Mouse (Mus musculus) testis, postnatal 10 days (tissue): Measurements from ENCODE around the gene Rasl11a.
A peak's percentile ranks its signal among the peaks of the same experiment; 100 is the strongest.
"Not testable (repeated sequence)": the region's sequence is repeated elsewhere in the genome, so short reads cannot be mapped to it uniquely, and the experiment has no call there.

Experiments used
- DNase-seq: peaks from one replicate; pipeline ENCODE4 v3.0.0; 2021; ENCODE audit warnings: low spot score

Rasl11a gene

DNA sequence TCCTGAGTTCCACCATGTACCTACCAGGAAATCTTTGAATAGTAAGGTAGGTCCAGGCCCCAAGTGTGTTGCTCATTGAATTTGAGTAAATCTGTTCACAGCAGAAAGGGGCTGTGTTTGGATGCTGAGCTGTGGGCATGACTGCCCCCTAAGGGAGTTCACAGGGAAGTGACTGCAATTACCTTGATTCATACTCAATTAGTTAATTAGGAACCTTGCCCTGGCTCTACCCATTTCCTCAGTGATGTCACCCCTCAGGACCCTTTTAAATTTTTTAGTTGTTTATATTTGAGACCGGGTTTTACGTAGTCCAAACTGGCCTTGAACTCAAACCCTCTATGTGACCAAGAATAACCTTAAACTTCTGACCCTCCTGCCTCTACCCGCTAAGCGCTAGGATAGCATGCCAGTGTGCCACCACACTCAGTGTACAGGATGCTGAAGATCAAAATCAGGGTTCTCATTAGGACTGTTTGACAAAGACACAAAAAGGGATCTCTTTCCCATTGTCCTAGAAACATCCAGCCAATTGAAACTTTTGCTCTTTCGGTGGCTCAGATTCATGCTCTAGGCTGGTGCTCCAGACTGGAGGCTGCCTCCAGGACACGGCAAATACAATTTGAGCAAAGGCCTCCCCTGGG lies 450 bp upstream of the Rasl11a start:
- no peak for DNase-seq

DNA sequence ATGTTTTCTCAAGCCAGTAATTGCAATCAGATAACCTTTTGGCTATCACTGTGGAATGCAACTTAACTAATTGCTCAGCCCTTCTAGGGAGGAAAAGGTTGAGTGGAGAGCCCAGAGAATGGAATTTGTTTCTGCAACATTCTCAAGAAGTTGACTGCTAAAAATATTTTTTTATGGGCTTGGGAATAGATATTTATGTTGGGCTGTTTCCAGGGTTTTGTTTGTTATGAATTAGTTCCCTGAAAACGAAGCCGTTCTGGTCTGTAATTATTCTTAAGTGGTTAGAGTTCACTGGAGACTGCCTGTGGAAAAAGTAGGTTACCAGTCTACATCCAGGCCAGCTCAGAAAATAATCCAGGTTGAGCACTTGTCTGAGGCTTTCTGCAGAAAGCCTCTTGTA lies 1.6 kb downstream of the Rasl11a start:
- no peak for DNase-seq

DNA sequence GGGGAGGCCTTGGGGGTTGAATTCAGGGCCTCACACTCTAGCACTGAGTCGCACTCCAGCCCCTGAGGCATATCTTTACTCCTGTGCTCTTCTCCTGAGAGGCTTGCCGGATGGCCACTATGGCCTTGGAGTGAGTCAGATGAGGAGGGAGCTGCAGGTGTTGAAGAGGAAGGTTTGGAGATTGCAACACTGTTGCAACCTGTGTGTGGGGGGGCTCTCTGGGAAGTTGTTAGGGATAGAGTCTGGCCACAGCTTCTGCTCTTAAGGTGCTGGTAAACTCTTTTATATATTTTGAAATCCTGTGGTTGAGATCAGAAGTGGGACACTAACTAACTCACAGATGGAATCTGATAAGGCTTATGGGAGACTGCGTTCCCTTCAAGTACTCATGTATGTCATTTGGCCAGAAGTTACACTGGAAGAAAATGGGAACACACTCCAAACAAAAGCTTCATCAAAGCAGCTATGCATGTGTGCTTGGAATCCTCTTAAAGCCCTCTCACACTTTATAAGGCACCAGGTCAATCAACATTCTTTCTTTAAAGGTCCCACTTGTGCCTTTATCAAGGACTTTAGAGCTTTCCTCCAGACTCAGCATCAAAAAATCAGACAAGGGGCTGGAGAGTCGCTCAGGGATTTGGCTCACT lies 4.2 kb downstream of the Rasl11a start:
- DNase-seq, result no peak

DNA sequence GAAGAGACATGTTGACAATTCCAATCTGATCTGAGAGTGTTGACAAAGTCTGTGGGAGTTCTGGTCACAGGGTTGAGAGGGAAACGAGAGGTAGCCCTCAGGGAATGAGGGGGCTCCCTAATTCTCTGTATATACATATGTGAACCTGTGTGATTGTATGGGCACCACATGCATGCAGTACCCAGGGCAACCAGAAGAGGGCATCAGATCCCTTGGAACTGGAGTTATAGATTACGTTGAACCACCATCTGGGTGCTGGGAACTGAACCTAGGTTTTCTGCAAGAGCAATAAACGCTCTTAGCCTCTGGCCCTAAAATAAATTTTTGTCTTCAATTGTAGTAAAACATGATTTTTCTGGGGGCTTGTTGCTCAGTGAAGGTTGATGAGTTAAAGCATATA lies 11.2 kb downstream of the Rasl11a start:
- DNase-seq, result peak; percentile 50

DNA sequence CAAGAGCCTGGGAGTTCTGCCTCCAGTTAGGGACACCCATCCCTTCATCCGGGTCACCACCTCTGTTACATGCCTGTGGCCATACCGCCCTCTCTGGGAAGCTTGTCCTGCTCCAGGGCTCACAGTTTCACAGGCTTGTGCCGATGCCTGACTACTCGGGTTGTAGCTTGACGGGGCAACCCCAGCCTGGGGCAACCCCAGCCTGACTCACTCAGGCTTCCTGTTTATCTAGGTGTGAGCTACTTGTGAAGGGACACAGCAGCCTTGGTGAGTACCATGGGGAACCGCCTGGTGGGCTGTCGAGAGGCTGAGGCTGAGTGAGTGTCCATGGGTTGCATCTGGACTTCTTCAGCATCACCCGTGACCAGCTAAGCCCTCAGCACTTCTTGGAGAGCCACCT lies 12.7 kb downstream of the Rasl11a start:
- no peak for DNase-seq

DNA sequence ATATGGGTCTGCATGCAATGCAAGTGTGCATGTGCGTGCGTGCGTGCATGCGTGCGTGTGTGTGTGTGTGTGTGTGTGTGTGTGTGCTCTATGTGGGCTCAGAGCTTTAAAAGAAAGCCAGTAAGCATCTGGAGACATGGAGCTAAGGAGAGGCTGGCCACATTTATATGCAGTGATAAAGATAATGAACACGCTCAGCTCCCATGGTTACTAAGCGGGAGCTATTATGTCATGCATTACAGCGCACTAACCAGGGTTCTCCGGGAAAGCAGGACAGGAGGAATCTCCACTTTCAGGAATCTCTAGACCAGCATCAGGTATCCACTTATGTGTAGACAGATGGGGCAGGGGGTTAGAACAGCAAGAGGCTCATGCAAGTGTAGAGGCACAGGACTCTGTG lies 13.9 kb downstream of the Rasl11a start:
- no peak for DNase-seq

DNA sequence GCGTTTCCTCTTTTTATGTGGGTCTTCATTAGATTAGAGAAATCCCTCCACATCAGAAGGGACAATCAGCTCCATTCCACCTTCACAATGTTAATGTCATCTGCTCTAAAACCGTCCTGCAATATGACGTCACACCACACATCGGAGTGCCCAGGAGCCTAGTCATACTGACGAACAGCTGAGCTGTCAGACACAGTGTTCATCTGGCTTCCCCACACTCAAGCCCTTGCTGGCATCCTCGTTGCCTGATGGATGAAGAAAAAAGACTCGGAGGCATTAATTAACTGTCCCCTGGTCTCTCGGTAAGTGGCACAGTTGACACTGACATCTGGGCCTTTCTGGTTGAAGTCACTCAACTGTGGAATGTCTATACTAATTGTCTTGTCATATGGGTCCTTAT lies 14.4 kb downstream of the Rasl11a start:
- DNase-seq, result no peak

DNA sequence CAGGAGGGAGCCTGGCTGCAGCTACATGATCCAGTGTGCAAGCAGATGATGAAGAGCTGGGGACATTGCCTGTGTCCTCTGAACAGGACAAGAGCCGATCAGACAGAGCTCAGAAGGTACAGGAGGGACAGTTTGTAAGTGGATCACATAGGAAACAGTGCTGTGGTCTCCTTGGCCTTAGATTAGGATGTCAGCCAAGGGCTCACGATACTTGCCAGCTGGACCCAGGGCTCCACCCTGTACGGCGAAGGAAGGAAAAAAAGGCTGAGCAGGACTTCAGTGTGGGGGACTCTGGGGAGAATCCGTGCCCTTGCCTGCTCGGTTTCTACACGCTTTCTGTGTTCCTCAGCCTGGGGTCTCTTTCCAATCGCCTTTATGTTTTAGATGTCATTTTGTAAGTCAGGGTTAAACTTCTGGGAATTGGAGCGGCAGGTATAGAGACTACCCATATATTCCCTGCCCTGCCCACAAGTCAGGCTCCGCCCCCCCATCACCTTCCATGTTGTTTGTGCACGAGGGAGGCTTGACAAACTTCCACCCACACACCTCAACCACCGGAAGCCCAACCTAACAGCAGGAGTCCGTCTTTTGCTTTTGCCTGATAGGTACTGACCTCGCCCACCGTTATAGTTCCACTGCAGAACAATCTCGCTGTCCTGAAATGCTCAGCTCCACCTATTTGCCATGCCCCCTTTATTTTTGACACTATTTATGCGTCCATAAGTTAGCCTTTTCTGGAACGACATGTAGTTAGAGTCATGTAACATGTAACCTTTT lies 15.5 kb downstream of the Rasl11a start:
- no peak for DNase-seq

DNA sequence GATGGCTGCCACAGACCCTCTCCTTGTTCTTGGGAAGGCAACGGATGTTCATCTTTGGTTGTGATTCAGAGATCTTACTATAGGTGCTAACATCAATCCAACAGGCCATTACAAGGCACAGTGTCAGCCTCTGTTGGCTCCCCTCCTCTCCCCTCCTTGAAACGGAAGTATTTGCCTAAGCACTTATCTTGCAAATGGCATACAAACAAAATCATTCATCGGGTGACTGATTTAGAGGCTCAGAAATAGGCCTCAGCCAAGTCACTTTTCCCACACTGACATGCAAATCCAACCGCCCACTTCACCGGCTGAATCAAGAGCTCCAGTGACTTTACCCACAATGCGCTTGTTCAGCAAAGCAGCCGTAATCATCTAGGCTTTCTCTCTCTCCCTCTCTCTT lies 16.7 kb downstream of the Rasl11a start:
- no peak for DNase-seq

DNA sequence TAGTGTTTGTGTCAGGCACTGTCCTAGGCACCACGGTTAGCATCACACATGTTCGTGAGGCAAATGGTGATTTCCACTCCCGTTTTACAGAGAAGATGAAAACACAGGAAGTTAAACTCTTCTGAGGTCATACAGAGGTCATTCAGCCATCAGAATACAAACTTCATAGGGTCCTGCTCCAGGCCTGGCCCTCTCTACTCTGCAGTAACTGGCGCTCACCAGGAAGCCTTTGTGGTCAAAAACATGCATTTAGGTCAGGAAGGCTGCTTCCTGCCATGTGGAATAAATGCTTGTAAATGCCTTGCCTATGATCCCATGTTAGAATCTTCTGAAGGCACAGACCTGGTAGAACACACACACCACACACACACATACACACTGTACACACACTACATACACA lies 20.6 kb downstream of the Rasl11a start:
- no peak for DNase-seq

DNA sequence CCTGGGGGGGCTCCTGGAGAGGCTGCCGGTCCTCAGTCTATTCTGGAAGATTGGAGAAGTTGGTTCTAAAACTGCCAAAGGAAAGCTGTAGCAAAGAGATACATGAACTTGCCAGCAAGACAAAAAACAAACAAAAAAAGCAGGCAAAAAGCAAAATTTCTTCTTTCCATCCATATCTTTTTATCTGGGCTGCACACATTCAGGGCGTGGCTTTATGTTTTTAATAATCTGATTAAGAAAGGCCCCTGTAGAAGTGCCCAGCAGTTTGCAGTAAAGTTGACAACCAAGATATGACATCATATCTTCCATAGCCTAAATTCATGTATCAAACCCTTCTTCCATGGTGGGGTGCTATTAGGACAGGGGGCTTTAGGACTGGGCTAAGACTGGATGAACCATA lies 21.4 kb downstream of the Rasl11a start:
- DNase-seq, result no peak

DNA sequence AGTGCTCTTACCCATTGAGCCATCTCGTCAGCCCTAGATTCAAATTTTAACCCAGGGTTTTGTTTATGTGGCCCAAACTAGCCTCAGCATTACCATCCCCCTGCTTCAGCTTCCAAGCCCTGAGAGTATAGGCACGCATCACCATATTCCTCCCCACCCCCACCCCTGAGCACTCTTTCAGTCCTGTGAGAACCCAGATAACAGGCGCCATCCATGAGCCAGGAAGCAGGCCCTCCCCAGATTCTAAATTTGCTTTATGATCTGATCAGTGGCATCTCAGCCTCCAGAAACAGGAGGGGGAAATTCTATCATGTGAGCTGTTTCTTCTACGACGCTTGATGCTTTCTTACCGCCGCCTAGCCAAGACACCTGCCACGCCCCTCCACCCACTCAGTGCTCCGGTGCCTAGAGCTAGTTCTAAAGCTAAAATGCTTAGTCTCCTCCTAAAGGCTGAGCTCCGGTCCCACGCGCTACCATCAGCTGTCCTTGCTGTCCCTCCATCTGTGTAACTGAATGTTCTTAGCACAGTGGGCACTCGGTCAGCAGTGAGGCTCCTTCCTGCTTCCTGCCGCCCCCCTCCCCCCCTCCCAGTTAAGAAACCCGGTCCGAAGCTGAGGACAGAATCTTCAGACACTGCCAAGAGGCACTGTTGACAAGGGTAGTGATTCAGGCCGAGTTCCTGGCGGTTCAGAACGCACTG lies 22.5 kb downstream of the Rasl11a start:
- peak; percentile 74 for DNase-seq

DNA sequence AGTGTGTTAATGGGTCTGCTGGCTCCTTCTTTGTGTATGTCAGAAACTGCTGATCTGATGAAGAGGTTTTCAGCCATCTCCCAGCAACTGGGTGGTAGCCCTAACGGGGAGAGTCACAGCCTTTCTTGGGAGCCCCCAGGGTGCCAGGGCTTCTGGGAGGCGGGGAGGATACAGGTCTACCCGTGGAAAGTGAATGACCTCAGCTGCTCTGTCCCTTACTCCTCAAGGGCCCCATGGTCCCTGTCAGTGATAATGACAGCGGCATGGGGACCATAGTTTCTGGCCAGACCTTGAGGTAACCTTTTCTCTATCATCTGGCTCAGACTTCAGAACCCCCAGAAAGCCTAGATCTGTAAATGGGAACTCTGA lies 23.1 kb downstream of the Rasl11a start:
- DNase-seq, result no peak

DNA sequence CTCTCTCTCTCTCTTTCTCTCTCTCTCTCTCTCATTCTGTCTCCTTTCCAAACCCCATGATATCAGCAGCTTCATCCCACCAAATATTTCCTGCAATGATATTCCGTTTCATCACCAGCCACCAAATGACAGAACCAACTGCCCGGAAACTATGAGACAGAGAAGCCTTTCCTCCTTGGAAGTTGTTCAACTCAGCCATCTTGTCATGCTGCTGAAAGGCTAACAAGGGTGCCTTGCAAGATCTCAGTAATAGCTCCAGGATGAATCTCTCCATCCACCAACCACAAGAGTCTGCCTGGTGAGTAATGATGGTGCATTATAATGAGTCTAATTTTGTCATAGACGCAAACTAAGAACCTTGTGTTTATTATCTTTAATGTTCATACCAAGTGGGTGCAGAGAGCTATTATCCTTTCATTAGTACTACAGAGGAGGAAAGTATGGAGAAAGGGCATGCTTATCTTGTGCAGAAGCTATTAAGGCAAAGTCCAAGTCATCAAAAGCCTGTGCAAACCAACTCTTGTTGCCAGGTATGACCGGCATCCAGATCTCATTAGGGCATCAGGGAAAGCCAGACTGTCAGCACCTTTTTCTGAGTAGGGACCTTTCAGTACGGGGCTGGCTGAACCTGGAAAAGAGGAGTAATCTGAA lies 28.2 kb downstream of the Rasl11a start:
- DNase-seq, result no peak

DNA sequence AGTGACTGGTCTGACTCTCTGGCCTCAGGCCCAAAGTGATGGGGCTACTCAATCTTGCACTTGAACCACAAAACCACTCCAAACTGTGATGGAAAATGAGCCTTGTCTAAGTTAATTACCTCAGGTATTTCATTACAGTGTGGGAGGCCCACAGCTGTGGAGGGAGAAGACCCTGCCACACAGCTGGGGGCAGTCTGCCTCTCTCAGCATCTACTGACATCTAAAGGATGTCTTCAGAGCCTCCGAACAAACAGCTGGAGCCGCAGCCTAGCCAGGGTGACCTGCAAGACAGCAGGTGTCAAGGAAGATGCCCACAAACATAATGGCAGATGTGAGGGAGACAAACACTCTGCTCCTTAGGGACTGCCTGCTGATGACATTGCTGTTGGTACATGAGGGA lies 31.2 kb downstream of the Rasl11a start:
- no peak for DNase-seq

DNA sequence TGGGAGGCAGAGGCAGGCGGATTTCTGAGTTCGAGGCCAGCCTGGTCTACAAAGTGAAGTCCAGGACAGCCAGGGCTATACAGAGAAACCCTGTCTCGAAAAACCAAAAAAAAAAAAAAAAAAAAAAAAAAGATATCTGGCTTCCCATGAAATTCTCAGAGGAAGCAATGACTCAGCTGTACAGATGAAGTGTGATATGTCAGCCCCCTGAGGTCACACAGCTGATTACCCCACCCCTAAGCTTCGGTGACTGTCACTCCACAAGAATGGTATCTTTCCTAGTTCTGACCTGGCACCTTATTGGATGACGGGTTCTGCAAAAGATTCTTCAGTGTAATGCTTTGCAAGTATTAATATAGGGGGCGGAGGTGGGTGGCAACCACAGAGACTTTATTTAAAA lies 33.0 kb downstream of the Rasl11a start:
- DNase-seq, result not testable (repeated sequence)

DNA sequence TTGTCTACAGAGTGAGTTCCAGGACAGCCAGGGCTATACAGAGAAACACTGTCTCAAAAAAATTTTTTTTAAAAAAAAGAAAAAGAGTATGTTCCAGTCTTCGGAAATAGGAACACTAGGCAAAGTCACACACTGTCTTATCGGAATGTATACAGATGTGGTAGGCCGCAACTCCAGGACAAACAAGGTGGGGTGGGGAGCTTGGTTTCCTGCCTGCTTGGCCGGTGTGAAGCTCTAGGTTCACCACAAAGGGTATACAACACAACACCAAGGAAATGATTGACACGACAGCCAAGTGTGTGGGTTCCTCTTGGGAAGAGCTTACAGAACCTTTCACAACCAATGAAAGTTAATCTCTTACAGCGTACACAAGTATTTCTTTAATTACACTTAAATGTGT lies 37.4 kb downstream of the Rasl11a start:
- no peak for DNase-seq

DNA sequence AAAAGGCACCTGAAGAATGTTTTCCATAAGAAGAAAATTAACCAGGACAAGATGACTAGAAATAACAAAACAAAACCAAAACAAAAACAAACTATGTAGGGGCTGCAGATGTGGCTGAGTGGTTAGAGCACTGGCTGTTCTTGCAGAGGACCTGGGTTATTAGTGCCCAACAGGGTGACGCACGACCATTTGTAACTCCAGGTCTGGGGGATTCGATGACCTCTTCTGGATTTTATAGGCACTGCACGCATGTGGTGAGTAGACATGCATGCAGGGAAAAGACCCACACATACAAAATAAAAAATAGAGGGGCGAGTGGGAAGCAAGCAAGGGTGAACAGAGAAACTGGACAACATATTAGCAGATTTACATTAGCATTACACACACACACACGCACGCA lies 38.2 kb downstream of the Rasl11a start:
- DNase-seq, result no peak

DNA sequence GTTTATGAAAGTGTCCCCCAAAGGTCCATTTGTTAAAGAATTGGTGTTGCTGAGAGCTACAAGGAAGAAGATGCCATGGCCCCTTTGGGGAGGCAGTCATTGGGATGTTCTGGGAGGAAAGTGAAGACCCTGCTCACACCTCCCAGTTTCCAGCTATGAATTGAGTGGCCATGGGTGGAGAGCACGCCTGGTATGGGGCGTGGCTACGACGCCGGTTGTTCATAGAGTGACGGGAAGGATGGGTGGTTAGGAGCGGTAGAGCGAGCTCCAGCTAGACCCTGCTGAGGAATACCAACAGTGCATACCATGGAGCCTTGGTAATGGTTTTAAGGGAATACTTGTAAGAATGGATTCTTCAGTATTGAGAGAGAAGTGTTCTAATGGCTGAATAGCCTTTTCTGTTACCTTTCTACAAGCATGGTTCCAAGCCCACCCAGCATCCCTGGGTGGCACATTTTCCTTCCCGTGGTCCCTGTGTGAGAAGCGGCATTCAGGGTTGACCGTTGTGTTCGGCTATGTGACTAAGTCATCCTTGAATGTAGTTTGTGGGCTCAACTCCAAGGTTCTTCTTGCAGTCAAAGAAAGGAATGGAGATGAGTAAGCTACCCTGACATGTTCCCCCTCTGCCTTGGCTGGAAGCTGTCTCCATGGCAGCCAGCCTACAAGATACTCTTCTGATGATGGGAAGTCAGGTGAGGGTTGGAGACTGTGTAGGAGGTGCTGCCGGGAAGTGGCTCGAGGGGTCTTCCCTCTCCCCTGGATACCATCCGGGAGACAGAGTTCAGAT lies 38.8 kb downstream of the Rasl11a start:
- DNase-seq, result no peak

DNA sequence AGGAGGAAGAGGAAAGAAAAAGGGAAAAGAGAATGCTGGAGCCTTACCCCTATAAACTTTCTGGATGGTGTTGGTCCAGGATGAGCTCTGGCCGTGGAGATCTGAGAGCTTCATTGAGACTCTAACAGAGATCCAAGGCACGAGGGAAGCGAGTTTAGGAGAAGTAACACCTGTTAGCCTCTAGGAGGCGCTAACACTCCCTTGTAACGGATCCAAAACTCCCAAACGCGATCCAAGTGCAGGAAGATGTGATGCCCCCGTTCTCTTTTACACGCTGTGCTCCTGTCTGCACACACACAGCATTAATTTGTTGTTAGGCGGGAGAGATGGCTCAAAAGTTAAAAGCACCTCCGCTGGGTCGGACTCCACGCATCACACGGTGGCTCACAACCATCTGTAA lies 46.3 kb downstream of the Rasl11a start:
- DNase-seq, result no peak

DNA sequence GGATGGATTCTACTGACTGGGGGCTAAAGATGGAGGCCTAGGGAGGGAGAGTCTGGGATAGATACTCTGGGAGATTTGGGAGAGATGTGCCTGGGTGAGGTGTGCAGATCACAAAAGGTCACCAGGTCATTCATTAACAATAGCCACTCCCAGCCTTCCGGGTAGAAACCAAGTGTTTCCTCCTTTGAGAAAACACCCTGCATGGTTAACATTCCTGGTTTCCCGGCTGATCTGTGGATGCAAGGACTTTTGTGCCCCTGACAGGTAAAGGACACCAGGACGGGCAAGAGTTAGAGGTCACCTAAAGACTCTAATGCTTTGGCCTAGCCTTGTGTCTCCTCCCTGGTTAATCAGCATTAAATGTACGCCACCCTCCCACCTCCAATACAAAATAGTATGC lies 48.0 kb downstream of the Rasl11a start:
- no peak for DNase-seq
